Mouse (Mus musculus) urinary bladder, postnatal 4 days (tissue): Measurements from ENCODE around the gene Fhod1.
A peak's percentile ranks its signal among the peaks of the same experiment; 100 is the strongest.

Source experiments
- DNase-seq, 2 experiments: peaks; one replicate each; pipeline ENCODE4 v3.0.0; 2021 to 2022; ENCODE audit warnings: low spot score in 2 of 2

Gene Fhod1

DNA sequence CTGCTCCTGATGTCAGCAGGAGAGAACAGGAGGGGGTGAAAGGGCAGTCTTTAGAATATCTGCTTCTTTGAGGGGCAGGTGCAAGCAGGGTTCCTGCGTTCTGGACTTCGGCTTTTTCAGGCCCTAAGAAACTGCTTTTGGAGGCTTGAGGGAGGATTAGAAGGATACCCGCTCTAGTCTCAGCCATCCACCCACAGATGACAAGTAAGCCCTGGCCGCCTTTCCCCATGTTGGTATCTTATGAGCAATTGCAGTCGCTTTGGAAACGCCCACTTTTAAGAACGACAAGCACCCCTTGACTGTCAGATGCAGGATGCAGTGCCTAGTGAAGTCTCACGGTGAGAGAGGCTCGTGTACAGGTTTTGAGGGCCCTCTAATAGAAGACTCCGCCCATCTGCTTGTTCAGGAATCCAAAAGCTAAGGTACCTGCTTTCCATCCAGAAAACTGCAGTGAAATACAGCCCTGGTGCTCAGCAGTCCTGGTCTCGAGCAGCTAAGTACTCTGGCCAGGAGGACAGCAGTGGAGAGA is 29.0 kb downstream of the Fhod1 start:
- no peak for DNase-seq

DNA sequence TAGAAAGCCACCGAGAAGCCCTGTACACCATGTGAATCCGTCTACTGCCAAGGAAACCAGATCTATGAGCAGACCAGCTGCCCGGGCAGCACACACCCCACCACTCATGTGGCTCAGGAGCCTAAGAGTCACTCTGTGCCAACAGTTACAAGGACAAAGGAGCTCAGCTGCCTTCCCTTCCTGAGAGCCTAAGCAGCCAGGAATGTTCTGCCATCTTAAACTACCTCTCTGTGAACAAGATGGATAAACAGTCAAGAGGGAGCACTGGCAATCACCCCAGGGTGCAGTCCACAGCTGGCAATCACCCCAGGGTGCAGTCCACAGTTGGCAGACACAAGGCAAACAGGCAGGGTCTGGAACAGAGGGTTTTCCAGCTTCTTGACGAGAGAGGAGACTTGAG is 29.8 kb downstream of the Fhod1 start:
- no peak for DNase-seq

DNA sequence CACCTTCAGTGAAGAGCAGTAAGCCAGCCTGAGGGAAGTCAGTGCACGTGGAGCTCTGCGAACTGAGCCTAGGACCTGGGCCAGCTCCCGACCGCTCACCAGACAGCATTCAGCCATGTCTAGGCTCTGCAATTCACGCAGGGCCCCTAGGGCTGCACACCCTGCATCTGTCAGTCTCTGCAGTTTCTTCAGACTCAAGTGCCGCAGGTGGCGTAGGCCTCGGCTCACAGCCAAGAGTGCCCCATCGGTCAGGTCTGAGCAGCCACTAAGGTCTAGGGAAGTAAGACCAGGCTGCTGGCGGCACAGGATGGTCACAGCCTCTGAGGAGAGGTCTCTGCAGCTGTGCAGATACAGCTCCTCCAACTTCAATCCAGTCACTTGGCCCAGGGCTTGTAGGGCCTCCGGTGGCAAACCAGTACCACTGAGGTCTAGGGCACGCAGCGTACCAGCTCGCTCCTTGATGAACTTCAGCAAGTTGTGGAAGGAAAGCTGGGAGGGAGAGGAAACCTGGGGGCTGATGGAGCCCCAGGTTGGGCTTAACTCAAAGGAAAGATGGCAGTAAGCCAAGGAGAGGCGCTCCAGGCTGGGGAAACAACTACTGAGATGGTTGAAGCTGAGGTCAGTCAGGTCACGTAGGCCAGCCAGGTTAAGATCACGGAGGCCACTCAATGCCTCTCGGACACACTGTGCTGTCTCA is 32.5 kb downstream of the Fhod1 start:
- no peak for DNase-seq

DNA sequence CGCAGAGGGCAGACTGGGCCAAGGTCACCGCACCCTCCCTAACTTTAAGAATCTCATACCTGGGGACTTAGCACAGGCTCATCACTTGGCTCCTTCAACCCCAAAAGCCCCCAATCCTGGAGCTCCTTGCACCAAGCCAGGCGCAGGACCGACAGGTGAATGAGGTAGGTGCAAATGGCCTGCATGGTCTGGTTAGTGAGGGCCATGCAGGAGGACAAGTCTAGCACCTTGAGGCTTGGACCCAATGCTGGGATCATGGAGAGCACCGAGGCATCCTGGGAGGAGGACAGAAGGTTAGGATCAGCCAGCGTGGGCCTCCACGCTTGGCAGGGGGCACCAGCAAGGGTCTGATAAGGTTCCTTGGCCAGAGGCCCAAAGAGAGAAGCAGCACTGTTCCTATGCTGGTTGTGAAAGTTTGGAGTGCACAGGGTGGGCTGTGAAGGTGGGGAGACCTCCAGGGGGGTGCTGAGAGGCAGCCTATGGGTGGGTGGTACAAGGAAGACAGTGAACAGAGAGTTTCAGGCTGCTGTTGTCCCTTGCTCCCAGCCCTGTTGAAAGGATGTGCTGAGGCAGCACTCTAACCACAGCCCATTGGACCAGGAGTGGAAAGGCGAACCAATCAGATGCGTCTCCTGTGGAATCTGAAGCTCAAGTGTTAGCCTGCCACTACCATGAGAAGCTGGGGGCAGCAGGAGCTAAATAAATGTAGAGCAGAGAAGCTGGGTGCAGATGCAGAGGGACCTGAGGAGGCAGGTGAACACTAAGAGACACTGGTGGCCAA is 33.9 kb downstream of the Fhod1 start:
- DNase-seq, result no peak

DNA sequence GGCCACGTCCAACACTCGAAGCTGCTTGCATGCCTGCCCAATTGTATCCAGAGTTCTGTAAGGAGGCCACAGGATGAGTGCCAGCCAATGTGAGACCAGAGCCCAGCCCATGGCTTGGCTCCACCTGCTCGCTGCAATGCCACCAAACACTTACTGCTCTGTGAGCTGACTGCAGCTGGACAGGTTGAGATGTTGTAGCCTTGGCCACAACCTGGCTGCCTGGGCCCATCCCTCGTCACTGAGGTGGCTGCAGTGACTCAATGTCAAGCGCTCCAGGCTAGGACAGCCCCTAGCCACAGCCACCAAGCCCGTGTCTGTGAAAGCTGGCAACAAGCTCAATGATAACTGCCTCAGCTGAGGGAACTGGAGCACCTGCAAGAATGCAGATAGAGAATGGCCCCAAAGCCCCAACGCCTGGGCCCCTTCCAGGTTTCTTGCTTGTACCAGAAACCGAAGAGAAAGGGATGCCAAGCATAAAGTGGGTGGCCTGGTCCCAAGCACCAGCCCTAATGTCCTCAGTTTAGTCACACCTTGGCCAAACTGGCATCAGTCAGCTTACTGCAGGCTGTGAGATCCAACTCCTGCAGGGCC is 34.8 kb downstream of the Fhod1 start:
- DNase-seq, result no peak

DNA sequence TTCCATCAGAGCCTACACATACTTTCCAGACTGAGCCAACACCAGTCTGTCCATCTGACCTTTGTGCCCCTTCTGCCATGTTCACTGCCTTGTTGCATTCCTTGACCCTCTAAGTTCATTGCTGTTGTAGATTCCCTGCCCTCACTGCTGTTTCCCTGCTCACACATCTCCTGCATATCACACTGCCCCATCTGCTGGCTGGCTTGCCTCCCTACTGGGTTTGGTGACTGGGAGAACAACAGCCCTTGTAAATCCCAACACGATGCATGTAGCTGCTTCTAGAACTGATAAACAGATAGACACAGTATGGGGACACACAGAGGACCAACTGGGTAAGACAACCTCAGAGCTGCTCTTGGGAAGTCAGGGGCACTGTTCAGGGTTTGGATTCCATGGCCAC is 36.0 kb downstream of the Fhod1 start:
- no peak for DNase-seq

DNA sequence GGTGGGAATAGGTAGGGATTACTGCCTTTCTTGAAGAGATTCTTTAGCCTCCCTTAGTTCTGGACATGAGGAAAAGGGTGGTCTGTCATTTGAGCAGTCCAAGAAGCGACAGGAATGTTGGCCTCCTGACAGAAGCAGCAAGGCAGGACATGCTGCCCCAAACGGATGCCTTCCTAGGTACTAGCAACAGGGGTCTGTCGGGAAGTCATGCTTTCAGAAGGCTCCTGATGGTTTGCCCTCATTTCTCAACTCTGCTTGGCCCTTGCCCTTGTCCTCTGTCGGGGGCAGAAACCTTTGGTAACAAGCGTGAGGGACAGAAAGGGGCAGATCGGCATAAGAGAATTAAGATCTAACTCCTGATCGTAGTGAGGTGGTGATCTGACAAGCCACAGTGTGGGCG is 37.6 kb downstream of the Fhod1 start:
- no peak for DNase-seq

DNA sequence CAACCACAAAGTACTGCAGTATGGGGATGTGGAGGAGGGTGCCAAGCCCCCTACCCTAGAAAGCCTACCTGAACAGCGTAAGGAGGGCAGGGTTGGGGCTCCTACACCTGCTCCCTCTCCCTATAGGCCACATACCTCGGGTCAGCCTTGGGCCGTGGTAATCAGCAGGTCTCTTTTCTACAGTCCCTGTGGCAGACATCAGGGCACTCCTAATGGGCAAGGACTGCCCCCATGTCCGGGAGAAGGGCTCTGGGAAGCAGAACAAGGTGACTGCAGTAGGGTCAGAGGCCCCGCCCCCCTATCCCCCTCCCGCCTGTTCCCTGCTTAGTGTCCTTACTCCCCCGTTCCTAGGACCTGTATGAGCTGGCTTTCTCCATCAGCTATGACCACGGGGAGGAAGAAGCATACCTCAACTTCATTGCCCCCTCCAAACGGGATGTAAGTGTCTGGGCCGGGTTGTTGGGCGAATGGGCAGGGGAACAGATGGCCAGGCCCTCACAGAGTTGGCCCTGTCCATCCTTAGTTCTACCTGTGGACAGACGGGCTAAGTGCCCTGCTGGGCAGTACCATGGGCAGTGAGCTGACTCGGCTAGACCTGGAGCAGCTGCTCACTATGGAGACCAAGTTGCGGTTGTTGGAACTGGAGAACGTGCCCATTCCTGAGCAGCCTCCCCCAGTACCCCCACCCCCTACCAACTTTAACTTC is 38.5 kb downstream of the Fhod1 start:
- DNase-seq, result no peak

DNA sequence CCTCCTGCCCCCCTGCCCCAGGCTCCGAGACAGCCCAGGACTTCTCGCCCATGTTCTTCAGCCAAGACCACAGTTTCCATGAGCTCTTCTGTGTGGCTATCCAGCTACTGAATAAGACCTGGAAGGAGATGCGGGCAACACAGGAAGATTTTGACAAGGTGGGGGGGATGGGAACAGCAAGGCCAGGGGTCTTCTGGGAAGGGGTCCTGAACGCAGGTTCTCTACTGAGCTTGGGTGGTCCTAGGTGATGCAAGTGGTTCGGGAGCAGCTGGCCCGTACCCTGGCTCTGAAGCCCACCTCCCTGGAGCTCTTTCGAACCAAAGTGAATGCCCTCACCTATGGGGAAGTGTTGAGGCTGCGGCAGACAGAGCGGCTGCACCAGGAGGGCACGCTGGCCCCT is 39.3 kb downstream of the Fhod1 start:
- DNase-seq, result no peak

DNA sequence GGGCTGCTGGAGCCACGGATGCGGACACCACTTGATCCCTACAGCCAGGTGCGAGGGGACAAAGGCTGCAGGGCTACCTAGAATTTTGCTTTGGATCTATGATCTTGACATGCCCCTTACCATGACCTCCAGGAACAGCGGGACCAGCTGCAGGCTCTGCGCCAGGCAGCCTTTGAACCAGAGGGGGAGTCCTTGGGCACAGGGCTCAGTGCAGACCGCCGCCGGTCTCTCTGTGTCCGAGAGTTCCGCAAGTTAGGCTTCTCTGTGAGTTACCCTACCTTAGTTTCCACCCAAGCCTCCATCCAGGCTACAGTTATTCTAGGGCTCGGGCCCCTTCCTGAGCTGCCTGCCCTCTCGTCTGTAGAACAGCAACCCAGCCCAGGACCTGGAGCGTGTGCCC is 40.1 kb downstream of the Fhod1 start:
- no peak for DNase-seq

DNA sequence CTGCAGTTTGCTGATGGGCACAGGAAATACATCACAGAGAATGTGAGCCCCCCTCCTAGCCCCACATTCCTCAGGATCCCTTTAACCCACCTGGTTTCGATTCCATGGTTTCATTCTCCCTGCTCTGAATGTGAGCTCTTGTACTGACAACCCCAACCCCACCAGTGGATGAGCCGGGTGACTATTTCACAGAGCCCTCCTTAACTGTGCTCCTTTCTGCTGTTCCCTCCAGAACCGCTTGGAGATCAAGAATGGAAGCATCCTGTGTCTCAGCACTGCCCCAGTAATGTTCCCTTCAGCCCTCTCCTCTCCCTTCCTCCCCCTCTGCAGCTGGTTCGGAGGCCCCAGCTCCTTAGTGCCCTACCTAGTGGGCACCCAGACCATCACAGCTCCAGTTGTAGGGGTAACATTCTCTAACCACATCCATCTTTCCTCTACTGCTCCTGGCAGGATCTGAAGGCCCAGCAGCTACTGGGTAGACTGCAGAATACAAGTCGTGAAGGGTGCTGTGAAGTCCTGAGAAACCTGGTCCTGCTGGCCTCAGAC is 41.5 kb downstream of the Fhod1 start:
- no peak for DNase-seq

DNA sequence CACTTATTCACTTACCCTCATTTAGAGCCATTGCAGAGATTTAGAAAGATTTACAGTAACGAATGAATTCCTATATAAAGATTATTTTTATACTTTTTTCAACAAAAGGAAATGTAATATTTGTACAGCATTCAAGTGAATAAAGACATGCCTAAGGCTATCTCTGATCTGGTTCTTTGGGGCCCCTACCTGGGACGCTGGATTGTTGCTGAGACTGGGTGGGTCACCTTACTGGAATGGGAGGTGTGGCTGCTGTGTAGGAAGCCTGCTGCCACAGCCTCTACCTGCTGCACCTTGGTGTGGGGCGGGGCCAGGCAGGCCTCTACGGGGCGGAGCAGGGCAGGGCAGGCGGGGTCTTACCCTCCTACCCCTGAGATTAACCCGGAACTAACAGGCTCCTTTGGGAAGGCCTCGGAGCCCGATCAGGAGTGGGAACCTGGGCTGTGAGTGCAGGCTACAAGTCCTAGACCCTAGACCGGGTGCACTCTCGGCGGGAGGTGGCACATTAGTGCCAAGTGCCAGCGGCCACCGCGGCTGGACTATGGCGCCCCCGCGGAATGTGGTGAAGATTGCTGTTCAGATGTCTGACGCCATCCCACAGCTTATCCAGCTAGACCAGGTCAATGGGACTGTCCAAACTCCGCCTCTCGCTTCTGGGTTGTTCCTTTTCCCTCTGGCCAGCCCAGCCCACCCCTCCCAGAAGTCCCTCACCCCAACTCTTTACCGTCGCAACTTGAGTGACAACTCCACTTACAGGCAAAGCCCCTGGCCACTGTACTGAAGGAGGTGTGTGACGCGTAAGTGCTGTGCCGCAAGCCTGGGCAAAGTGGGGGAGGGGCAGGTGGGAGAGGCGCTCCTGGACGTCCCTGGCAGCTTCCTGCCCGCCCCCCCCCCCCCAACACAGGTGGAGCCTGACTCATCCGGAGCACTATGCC is 42.3 kb downstream of the Fhod1 start, which contains the start of gene Elmo3:
Gene Elmo3 (plus strand): TSS at position 391 of the 935 bp plus-strand sequence.
- DNase-seq, result peak; percentile 75 to 76

DNA sequence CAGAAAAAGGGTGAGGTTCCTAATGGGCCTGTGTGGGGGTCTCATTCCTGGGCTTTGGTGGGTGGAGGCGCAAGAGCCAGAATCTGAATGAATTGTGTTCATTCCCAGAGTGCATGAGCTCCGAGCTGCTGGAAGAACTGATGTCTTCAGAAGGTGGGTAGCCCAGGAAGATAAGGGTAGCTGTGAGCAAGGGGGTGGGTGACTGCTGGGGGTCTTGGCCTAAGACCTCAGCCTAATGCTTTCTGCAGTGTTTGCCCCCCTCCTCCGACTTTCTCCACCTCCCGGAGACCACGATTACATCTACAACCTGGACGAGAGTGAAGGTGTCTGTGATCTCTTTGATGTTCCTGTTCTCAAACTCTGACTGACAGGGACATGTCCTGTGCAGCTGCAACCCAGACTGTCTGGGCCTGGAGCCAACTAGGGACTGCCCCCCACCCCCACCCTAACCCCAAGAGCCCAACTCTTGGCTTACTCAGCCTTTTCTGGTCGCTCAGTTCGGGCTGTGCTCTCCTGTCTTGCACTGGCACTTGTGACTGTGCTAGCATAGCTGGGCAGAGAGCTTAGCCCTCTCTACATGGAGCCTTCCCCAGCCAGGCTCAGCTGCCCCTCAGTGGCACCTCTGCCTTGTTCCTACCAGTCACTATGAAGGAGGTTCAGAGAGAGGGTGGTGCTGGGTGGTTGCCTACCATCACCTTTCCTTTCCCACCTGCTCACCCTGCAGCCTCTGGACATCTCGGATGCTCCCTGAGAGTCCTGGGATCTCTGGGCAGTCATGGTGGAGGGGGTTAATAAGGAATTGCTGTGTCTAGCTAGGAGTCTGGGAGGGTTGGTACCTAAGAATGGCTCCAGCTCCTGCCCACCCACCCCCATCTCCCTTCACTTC is 43.2 kb downstream of the Fhod1 start:
- no peak for DNase-seq

DNA sequence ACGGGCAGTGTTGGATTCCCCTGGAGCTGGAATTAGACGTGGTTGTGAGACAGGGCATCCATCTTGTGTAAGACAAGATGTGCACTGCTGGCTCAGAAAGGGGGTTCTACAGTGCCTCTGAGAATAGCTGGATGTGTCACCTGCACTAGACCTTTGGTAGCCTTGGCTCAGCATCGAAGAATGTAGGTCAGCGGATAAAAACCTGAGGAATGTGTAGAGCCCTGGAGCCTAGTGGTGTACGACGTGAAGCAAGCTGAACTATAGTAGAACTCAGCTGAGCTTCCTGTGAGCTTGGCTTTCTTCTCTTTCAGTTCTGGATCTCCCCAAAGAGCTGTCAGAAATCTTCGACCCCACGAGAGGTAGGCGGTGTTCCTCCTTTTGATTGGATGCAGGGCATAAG is 43.9 kb downstream of the Fhod1 start:
- DNase-seq, result no peak

DNA sequence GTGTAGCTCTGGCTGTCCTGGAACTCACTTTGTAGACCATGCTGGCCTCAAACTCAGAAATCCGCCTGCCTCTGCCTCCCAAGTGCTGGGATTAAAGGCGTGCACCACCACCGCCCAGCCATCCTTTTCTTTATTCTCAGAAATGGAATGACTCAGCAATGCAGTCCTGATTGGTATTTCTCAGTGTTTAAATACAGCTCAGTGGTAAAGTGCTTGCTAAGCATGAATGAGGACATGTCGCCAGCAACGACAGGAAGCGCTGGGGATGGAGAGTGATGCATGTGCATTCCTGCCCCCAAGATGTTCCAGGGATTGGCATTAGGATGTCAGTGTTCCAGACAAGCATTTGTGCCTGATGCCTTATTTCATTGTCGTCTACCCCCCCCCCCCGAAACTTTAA is 44.4 kb downstream of the Fhod1 start:
- DNase-seq, result no peak

DNA sequence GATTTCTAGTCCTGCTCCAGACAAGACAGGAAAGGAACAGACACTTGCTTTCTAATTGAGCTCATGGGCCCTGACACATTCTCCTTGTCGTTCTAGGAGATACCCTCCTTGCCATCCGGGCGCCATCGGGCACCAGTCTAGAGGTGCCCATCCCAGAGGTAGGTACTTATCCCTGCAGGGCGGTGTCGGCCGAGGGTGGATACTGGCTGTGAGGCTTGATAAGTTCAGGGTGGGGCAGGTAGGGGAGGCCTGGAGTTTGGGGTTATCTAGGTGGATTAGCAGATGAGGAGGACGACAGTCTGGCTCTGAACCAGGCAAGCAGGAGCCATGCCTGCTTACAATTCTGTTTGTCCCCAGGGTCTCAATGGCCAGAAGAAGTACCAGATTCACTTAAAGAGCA is 47.8 kb downstream of the Fhod1 start:
- DNase-seq, result no peak

DNA sequence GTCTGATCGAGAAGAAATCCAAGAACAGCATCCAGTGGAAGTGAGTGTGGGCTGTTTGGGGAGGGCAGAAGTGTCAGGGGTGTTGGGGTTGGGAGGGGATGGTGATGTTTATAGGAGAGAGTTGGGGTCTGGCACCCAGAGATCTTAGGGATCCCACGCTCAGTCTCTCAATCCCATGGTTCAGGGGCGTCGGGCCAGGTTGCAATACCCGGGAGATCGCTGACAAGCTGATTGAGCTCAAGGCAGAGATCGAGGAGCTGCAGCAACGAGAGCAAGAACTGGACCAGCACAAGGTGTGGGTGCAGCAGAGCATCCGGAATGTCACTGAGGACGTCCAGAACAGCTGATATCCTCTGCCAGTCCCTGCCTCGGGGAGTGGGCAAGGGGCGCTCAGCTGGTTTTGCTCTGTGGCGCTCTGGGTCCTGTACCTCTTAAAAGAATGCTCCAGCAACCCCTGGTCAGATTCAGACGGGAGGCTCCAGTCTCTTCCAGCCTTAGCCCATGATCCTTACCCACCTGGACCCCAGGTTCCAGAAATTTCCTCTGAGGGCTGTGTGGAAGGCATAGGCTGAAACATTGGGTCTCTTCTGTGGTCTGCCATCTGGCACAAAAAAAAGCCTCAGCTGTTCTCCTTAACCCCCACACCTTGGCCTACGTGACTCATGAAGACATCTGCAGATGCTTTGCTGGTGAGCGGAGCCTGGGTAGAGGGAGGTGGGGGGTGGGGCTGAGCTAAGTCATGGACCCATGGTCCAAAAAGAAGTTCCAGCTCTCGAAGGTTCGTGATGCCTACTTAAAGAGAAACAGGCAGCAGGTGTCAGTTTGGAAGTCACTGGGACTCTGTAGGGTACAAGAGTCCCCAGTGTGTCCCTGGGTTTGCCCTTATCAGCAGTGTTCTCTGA is 49.2 kb downstream of the Fhod1 start:
- DNase-seq, result no peak

DNA sequence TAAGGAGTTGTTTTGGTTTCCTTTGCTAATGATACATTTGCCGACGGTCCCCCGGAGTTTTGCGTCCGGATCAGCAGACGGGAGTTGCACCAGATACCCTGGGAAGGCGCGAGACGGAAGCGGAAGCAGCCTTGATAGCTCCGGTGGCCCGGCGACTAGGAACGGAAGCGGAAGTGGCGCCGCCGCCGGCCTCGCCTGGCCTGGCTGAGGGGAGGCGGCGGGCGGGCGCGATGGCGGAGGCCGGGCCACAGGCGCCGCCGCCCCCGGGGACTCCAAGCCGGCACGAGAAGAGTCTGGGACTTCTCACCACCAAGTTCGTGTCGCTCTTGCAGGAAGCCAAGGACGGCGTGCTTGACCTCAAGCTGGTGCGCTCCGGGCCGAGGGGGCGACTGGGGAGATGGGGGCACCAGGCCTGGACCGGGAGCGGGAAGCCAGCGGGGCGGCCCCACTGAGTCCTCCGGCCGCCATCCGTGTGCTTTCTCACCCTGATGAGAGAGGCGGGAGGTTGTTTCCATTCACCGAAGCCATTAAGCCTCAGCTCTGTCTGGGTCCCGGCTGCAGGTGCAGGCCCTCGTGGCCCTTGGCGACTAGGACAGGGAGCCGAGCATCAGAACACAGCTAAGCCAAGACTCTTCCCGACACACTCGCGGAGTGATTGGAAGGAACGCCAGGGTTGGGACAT is 50.1 kb downstream of the Fhod1 start, which contains the start of gene E2f4:
Gene E2f4 (plus strand): TSS at position 153 of the 682 bp plus-strand sequence.
- peak; percentile 86 to 91 for DNase-seq
